Mouse (Mus musculus) forebrain, embryonic 14.5 days (tissue): ENCODE data around the gene 4930432M17Rik. TPM values are rescaled to one million over a fixed set of nuclear protein-coding genes. Genes with fewer than 3 reads are reported as not detected.

Source experiments
- ATAC-seq: fragments of 200-750 bp; cut with Nextera tagmentation; 2 replicates; pipeline ENCODE4 v1.8.0; 2017; ENCODE audit warnings: mild to moderate bottlenecking, moderate library complexity
- DNase-seq: peaks from one replicate; pipeline ENCODE4 v3.0.0-alpha.2; 2015; ENCODE audit warnings: low spot score
- H3K27ac ChIP-seq: fragments of 300-500 bp; sonication (generic); 2 replicates; pipeline ENCODE4 v1.5.1; 2014; ENCODE audit warnings: low read depth, mild to moderate bottlenecking, control low read depth, low read length, moderate library complexity
- H3K27me3 ChIP-seq: fragments of 300-500 bp; sonication (generic); replicated peaks from 2 replicates; pipeline ENCODE4 v1.6.1; 2014; ENCODE audit warnings: low read length, control low read depth, mixed read lengths; ENCODE audit not compliant: control insufficient read depth, insufficient read depth
- H3K36me3 ChIP-seq: fragments of 300-500 bp; sonication (generic); 2 replicates; pipeline ENCODE4 v1.6.1; 2014; ENCODE audit warnings: low read length, control low read depth; ENCODE audit not compliant: control insufficient read depth, insufficient read depth
- H3K4me1 ChIP-seq: fragments of 300-500 bp; sonication (generic); 2 replicates; pipeline ENCODE4 v1.6.1; 2014; ENCODE audit warnings: antibody characterized with exemption, low read length, control low read depth; ENCODE audit not compliant: control insufficient read depth, insufficient read depth
- H3K4me2 ChIP-seq: fragments of 300-500 bp; sonication (generic); 2 replicates; pipeline ENCODE4 v1.6.1; 2014; ENCODE audit warnings: mild to moderate bottlenecking, control low read depth, low read length
- H3K4me3 ChIP-seq: fragments of 300-500 bp; sonication (generic); 2 replicates; pipeline ENCODE4 v1.5.1; 2014; ENCODE audit warnings: low read depth, low read length, control low read depth
- H3K9ac ChIP-seq: fragments of 300-500 bp; sonication (generic); 2 replicates; pipeline ENCODE4 v1.6.1; 2014; ENCODE audit warnings: mild to moderate bottlenecking, low read length, control low read depth, moderate library complexity
- H3K9me3 ChIP-seq: fragments of 300-500 bp; sonication (generic); replicated peaks from 2 replicates; pipeline ENCODE4 v1.6.1; 2016; ENCODE audit warnings: low read length, control low read depth, mixed read lengths; ENCODE audit not compliant: control insufficient read depth
- WGBS: fragments of 180-500 bp; shearing (Covaris S2); extraction: QIAGEN DNeasy Blood & Tissue Kit; methylation state at CpG from one replicate; pipeline ENCODE4 v1.1.7; 2014; 5-methylcytosine and 5-hydroxymethylcytosine counted together
- polyA plus RNA-seq: library from polyadenylated mRNA; unstranded; fragments of >200 nt; fragmentation: Nextera tagmentation; extraction: Ambion mirVana; gene quantifications from 2 replicates; pipeline ENCODE4 v1.2.1, GENCODE M21; 2014

The 4930432M17Rik gene
- polyA plus RNA-seq, 1 experiment from 2014 or later, result not detected

GRCm38 (mm10) chr3:121706087-121706486 lies 35.5 kb downstream of the 4930432M17Rik start:
- DNase-seq, result peak; percentile 61
- Histone ChIP-seq H3K27ac (no peak overlapping the region), H3K36me3 (no peaks in the 10 kb centered on the region), H3K27me3 (no peaks in the 10 kb centered on the region), H3K4me2 (no peak overlapping the region), H3K4me1 (peaks cover 20% of the 10 kb centered on the region), H3K9ac (no peak overlapping the region), H3K4me3 (no peak overlapping the region), H3K9me3 (no peaks in the 10 kb centered on the region)
- 0 out of 2 replicates have a peak, but pooled peaks have one; percentile 42 for ATAC-seq
- 38% methylated on average over 5 of the region's 5 CpGs for WGBS

GRCm38 (mm10) chr3:121707106-121707505 lies 36.5 kb downstream of the 4930432M17Rik start:
- Histone ChIP-seq H3K4me1 (peaks cover 10% of the 10 kb centered on the region; the same call in 1 of the 2 replicates), H3K4me2 (no peak overlapping the region), H3K36me3 (no peaks in the 10 kb centered on the region), H3K9me3 (no peaks in the 10 kb centered on the region), H3K27me3 (no peaks in the 10 kb centered on the region), H3K9ac (no peak overlapping the region), H3K4me3 (no peak overlapping the region), H3K27ac (no peak overlapping the region)
- ATAC-seq, result no peak
- no peak for DNase-seq
- 92% methylated on average over 4 of the region's 4 CpGs for WGBS

GRCm38 (mm10) chr3:121710894-121711531 lies 40.5 kb downstream of the 4930432M17Rik start:
- H3K9me3 ChIP-seq, result no peaks in the 10 kb centered on the region
- H3K27me3 ChIP-seq, result no peaks in the 10 kb centered on the region
- ATAC-seq (no peak), DNase-seq (no peak)
- H3K36me3 ChIP-seq, result no peaks in the 10 kb centered on the region
- H3K27ac ChIP-seq, result no peak overlapping the region
- no peak overlapping the region for H3K4me3 ChIP-seq
- WGBS, result 89% methylated on average over 7 of the region's 7 CpGs
- no peak overlapping the region for H3K9ac ChIP-seq
- peaks cover 8% of the 10 kb centered on the region; the same call in 1 of the 2 replicates for H3K4me1 ChIP-seq
- no peak overlapping the region for H3K4me2 ChIP-seq

GRCm38 (mm10) chr3:121712222-121712621 lies 41.7 kb downstream of the 4930432M17Rik start:
- ATAC-seq (no peak), DNase-seq (no peak)
- Histone ChIP-seq H3K4me3 (no peak overlapping the region), H3K27me3 (no peaks in the 10 kb centered on the region), H3K4me2 (no peak overlapping the region), H3K9me3 (no peaks in the 10 kb centered on the region), H3K4me1 (0 out of 2 replicates have a peak, but pooled peaks cover 3% of the 10 kb centered on the region), H3K36me3 (no peaks in the 10 kb centered on the region), H3K27ac (no peak overlapping the region), H3K9ac (no peak overlapping the region)
- WGBS, result 87% methylated on average over 4 of the region's 4 CpGs

- Histone ChIP-seq H3K4me2 (no peak overlapping the region), H3K9me3 (no peaks in the 10 kb centered on the region), H3K36me3 (no peaks in the 10 kb centered on the region), H3K9ac (no peak overlapping the region), H3K27me3 (no peaks in the 10 kb centered on the region), H3K27ac (no peak overlapping the region), H3K4me1 (0 out of 2 replicates have a peak, but pooled peaks cover 3% of the 10 kb centered on the region), H3K4me3 (no peak overlapping the region)
- no peak for DNase-seq
- ATAC-seq, result no peak
- WGBS, result 76% methylated on average over 17 of the region's 17 CpGs
Observed at GRCm38 (mm10) chr3:121713151-121713701, 42.7 kb downstream of the 4930432M17Rik start.

GRCm38 (mm10) chr3:121713816-121714215 lies 43.3 kb downstream of the 4930432M17Rik start:
- WGBS, result 43% methylated on average over 8 of the region's 8 CpGs
- no peaks in the 10 kb centered on the region for H3K9me3 ChIP-seq
- ATAC-seq (0 out of 2 replicates have a peak, but pooled peaks have one; percentile 20), DNase-seq (no peak)
- H3K4me1 ChIP-seq, result 0 out of 2 replicates have a peak, but pooled peaks cover 3% of the 10 kb centered on the region
- no peaks in the 10 kb centered on the region for H3K36me3 ChIP-seq
- H3K9ac ChIP-seq, result no peak overlapping the region
- no peak overlapping the region for H3K4me2 ChIP-seq
- H3K4me3 ChIP-seq, result no peak overlapping the region
- H3K27me3 ChIP-seq, result no peaks in the 10 kb centered on the region
- H3K27ac ChIP-seq, result no peak overlapping the region

GRCm38 (mm10) chr3:121714461-121714860 lies 43.9 kb downstream of the 4930432M17Rik start:
- Histone ChIP-seq H3K27ac (no peak overlapping the region), H3K4me1 (0 out of 2 replicates have a peak, but pooled peaks cover 3% of the 10 kb centered on the region), H3K36me3 (no peaks in the 10 kb centered on the region), H3K4me3 (no peak overlapping the region), H3K27me3 (no peaks in the 10 kb centered on the region), H3K9me3 (no peaks in the 10 kb centered on the region), H3K9ac (no peak overlapping the region), H3K4me2 (no peak overlapping the region)
- DNase-seq (no peak), ATAC-seq (no peak)
- WGBS, result 94% methylated on average over 2 of the region's 2 CpGs

- Histone ChIP-seq H3K4me2 (no peak overlapping the region), H3K4me1 (0 out of 2 replicates have a peak, but pooled peaks cover 3% of the 10 kb centered on the region), H3K9ac (no peak overlapping the region), H3K27ac (no peak overlapping the region), H3K4me3 (no peak overlapping the region), H3K27me3 (no peaks in the 10 kb centered on the region), H3K9me3 (no peaks in the 10 kb centered on the region), H3K36me3 (no peaks in the 10 kb centered on the region)
- ATAC-seq (no peak), DNase-seq (no peak)
Observed at GRCm38 (mm10) chr3:121715336-121715735, 44.8 kb downstream of the 4930432M17Rik start.
